Mouse (Mus musculus) NIH3T3 (cell line): ENCODE data around the gene Fermt3.
"Not testable (repeated sequence)": the region's sequence is repeated elsewhere in the genome, so short reads cannot be mapped to it uniquely, and the experiment has no call there.

Experiments
- DNase-seq: peaks from one replicate; pipeline ENCODE4 v3.0.0-alpha.2; 2012; ENCODE audit warnings: low read depth

The Fermt3 gene

DNA sequence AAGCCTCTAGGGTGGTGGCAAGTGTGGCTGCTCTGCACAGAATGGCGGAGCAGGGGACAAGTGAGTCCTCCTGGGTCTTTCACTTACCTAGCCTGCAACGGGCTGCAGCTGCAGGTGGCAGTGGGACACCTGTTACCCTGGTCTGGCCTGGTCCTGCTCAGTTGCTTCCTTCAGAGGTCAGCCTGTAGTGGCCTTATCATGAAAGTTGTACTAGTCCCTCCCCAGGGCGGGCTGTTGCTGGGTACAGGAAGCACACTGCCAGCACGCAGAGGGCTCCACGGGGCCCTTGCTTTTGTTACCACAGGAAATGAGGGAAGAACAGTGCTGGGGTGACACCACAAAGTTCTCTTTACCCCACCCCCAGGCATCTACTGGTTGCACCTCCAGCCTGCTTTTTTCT lies at the start of gene Fermt3:
Gene Fermt3, minus strand, starts transcription at position 279 of the 400 bp plus-strand sequence.
- DNase-seq: no peak

DNA sequence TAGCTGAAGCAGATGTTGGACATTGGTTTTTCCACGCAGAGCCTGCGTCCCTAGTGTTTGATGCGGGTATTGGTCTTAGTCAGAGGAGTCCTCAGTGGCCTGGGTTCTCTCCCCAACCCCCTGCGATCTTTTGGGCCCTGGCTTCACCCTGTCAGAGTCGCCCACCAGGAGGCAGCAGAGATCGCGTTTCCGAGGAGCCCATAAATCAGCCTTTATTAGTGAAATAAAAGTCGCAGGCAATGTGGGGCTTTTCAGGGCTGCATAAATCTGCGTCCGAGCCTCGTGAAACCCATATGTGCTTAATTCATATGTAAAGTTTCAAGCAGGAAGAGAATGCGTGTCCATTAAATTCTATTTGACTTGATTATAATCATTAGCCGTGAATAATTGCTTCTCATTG lies 48.9 kb upstream of the Fermt3 start:
- peak; percentile 90 for DNase-seq

DNA sequence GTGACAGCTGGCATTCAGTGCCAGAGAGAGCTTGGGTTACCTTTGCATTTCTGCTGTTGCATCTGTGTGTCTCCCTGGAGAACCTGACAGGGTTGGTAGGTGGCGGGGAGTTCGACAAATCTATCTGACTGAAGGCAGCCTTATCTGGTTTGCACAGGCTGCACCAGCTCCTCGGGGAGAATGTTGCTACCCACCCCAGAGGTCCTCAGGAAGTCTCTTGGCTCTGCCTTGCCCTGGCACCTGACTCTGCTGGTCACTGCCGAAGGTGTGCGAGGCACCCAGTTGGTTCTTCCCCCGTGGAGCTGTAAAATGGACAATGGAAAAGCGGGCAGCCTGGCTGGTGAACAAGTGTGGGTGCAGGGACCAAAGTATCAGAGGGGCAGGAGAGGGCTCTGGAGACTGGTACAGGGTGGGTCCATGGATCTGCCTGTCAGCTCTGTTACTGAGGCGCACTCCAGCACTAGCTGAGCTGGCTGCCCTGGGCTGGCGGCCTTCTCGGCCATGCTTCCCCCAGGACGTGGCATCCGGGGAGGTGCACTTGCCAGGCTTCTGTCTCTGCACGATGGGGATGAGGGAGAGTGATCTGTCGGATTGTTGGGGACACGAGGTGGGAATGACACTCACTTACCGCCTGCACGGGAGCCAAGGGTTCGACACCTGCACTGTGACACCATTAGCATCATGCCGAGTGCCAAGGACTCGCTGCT lies 48.2 kb upstream of the Fermt3 start:
- no peak for DNase-seq

DNA sequence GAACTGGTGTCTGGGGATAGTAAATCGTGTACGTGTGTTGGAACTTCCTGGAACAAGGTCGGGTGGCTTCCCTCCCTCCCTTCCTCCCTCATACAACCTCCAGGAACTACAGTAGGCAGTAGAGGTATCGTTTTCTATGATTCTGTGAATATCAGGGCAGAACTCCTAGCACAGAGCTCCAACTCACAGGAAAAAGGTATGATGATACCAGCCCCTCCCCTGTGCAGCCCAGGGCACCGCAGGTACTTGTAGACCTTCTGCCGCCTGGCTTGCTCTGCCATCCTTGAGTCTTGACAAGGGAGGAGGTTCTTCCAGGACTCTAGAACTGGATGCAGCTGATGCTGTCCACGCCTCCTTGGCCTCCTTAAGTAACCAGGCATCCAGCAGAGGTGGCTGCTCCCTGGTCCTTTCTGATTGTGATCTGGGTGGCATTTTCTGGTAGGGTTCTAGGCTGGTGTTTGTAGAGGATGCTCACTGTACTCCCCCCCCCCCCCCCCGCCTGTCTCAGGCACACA lies 47.6 kb upstream of the Fermt3 start:
- no peak for DNase-seq

DNA sequence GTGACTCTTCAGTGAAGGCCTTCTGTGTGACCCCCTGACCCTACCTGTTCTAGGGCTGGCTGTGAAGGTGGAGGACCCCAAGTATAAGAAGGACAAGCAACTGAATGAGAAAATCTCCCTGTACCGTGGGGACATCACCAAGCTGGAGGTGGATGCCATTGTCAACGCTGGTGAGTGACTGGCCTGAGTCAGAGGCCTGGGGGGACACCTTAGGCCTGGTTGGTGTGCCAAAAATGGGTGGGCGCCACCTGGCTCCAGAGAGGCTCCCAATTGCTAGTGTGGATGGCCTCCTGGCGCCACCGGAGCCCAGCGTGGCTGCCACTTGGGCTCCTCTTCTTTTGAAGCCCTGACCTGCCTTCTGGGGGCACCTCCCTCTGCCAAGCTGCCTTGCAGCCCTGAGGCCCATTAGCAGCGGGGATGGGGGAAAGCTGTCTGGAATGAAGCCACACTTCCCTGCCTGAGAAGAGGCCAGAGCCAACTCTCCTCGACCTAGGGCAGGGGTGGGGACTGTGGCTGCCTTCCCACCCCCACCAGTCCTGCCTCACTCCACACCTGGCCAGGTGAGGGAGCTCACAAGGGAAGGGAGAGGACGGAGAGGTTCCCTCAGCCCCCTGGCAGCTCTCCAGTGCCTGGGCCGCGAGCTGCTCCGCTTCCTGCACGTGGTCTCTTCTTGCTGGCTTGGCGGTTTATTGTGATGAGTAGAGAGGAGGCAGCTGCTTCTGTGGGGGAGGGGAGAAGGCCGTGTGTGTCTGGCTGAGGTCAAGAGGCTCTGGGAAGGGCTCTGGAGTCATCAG lies 47.0 kb upstream of the Fermt3 start:
- peak; percentile 33 for DNase-seq

DNA sequence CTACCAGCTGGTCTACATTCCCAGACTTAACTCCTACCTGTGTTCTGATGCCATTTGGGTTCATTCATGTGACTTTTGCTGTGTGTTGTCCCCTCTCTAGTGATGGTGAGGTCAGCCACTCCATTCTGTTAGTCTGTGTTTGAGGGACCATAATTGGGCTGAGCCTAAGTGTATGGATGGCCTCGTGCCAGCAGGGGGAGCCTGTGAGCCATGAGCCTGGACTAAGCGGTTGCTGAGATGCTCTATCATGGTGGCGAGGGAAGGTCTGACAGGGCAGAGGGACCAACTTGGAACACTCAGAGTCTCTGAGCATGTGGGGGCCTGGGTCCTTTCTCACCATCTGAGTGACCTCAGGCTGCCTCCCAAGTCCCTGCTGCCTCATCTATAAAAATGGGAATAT lies 45.3 kb upstream of the Fermt3 start:
- DNase-seq: peak; percentile 93

DNA sequence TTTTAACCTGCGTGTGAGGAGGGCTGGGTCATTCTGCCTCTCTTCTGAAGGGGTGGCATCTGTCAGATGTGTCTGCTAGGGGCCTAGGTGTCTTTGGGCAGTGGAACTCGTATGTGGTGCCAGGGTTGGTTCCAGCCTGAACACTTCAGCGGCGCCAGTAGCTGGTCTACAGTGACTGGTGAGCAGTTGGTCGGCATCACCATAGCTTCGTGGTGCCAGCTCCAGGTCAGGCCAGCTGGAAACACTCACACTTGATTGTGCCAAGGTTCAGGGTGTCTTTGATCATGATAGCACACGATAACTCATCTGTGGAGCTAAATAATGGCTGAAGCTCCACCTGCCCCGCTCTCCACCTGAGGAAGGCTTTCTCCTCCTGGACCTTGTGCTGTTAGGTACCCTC lies 43.6 kb upstream of the Fermt3 start:
- DNase-seq: no peak

DNA sequence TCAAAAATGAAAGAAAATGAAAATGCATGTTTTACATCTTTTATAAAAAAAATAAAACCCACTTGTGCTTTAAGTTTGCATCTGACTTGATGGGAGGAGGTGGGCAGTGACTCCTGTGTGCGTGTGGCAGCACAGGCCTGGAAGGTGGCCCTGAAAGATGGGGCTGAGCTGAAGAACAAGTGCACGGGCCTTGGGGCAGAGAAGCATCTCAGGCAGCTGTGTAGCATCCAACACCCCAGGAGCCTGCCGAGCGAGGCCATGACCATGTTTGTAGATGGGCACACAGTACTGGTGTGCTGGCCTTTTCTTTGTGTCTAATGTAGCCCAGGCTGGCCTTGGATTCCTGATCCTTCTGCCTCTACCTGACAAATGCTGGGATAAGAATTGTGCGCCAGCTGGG lies 42.8 kb upstream of the Fermt3 start:
- no peak for DNase-seq

DNA sequence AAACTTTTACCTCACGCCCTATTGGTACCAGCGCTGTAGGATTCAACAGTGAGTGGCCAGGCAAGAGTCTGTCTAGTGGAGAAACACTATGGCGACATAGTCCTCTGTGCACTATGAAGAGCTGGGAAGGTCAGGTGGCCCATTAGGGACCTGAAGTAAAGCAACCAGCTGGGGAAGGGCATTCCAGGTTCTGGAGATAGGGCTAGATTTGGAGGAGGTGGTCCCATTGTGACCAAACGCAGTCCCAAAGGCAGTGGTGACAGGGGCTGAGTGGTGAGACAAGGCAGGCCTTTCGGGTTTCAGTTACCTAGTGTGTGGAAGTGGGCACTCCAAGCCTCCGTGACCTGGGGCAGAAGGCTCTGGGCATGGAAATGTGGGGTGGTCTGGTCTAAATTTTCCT lies 39.3 kb upstream of the Fermt3 start:
- no peak for DNase-seq

DNA sequence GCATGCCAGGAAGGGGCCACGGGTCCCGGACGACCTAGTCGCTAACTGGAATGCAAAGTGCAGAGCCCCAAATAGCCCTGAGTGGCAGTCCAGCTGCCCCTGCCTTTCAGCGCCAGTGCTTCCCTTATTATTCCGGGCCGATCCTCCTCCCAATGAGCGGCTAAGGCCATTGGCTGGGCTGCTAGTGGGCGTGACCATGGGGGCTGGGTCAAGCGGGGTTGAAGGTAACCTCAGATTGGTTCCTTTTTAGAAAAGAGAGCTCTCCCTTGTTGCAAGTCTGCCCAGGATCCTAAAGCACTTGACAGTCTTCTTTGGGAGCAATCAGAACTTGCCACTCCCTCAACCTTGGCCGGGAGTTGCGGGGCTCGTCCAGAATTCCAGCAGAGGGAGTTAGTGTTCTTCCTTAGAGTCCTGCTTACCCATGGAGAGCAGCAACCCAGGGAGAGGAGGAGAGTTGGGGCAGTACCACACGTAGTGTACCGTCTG lies 38.5 kb upstream of the Fermt3 start:
- DNase-seq: peak; percentile 95

DNA sequence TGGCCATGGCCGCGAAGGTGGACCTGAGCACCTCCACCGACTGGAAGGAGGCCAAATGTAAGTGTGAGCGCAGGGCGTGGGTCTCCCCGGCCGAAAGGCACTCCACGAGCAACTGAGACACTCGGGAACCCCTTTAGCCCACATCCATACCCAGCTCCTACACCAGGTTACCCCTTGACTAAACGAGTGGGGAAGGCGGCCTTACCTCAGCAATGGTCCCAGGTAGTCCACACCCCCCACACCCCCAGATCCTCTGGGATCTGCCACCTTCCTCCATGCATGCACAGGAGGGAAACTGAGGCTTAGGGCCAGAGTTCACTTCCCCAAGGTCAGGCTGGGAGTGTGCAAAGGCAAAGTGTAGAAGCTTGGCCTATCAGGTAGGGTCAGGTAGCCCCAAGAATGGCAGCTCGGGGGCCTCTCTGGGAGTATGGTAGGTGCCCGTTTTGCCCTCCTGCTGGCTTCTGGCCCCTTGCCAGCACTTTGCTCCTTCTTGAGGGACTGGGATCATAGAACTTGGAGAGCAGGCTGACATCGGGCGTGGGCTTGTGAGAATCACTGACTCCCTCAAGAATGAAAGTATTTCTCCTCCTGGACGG lies 38.0 kb upstream of the Fermt3 start:
- DNase-seq: no peak

DNA sequence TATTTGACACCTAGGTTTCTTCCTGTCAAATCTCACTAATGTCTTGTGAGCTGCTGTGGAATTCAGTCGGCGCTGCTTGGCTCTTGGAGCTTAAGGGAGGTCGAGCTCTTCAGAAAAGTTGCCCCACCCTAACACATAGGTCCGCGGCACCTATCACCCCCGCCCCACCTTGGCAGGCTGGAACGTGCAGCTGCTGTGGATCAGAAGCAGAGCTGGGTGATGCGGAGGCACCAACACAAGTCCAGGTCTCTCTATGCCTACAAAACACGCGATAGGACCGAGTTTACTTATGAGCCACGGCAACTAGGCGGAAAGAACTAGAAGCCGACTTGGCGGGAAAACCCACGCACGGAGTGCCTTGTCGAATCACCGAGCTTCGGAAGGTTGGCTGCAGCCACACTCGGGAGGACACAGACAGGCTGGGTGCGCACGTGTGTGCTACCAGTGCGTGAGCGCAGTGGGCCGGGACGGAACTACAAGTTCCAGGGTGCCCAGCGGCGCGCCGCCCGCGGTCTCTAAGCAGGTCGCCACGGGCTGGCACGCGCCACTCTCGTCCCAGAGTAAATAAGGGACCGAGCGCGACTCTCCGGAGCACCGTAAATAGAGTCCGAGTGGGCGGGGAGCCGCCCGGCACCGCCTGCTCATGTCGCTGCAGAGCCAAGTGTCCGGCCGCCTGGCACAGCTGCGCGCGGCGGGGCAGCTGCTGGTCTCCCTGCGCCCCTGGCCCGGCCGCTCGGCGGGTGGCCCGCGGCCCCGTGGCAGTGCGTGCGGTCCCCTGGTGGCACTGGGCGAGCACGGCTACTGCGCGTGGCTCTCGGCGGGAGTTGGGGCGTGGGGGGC lies 37.2 kb upstream of the Fermt3 start, which contains the start of gene Macrod1:
Gene Macrod1, plus strand, starts transcription at position 563 of the 840 bp plus-strand sequence.
- DNase-seq: peak; percentile 80

DNA sequence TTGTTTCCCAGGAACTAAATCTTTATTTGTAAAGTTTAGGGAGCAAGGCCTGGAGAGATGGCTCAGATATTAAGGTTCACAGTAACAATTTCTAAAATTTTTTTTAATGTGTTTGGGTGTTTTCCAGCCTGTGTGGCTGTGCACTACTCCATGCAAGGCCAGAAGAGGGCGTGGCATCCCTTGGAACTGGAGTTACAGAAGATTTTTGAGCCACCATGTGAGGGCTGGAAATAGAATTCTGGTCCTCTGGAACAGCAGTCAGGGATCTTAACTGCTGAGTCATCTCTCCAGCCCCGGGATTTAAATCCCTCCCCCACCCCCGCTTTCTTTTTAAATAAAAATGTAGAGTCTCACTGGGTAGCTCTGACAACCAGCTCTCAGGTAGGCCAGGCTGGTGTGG lies 35.9 kb upstream of the Fermt3 start:
- DNase-seq: peak; percentile 94

DNA sequence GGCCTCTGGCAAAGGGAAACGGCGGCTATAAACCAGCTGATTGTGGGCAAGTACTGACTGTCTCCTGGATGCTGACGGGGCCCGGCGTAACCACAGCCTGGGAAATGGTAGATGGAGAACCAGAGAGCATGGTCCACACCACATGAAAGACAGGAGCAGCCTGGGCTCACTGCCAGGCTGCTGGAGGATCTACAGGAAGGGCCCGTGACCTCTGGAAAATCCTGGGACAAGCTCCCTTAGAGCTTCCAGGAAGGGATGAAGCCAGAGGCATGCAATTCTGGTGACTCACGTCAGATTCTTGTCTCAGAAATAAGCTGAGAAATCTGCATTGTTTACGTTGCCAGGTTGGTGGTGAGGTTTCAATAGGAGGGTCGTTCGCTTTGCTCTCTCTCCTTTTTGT lies 35.5 kb upstream of the Fermt3 start:
- DNase-seq: peak; percentile 99

DNA sequence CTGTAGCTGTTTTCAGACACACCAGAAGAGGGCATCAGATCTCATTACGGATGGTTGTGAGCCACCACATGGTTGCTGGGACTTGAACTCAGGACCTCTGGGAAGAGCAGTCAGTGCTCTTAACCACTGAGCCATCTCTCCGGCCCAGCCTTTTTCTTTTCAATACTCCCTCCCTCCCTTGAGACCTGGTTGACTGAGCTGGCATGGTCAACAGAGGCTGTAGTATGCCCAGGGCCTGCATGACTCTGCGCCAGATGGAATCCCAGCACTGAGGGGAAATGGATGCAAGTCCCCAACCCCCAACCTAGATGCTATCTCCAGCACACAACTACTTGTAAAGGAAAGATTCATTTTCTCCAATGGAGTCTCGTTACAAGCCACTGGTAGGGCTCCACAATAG lies 34.1 kb upstream of the Fermt3 start:
- not testable (repeated sequence) for DNase-seq

DNA sequence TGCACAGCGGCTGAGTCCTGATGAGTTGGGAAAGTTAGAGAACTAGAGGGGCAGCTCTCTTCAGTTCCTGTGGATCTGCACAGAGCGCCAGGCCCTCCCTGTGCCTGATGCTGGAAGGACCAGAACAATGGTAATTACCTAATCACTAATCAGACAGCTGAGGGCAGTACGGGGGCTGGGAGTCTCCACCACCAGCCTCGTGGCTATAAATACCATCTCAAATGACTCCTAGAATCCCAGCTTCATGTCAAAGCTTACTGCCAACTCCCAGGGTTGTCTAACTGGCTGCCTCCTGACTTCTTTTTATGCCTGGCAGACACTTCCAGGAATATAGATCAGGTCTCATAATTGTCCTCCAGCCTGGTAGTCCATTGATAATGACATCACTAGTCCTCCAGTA lies 25.4 kb upstream of the Fermt3 start:
- peak; percentile 41 for DNase-seq

DNA sequence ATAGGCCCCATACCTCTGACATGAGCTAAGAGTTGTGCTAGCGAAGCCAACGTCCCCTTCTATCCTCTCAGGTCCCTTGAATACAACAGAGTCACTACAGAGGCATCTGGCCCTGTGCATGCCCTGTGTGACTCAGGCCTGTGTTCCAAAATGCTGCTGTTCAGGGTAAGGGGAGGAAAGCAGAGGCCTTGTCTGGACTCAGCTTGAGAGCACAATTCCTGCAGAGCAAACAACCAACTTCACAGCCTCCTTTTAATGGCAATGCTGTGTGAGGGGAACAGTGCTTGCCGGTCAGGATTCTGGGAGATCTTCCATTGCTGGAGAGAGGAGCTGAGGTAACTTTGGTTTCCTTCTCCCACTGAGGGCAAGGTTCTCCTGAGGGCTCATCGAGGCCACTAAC lies 25.0 kb upstream of the Fermt3 start:
- DNase-seq: peak; percentile 52

DNA sequence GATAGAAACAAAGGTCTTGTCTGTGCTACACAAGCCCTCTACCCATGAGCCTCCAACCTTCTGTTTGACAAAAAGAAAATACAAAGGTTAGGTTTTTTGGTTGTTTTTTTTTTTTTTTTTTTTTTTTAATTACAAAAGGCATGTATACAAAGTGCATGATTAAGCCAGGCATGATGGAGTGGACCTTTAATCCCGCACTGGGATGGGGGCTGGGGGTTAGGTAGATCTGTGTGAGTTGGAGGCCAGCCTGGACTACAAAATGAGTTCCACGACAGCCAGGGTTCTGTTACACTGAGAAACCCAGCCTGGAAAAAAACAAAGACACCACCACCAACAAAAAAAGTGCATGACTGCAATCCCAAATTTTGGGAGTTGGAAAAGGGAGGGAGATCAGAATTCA lies 21.9 kb upstream of the Fermt3 start:
- no peak for DNase-seq

DNA sequence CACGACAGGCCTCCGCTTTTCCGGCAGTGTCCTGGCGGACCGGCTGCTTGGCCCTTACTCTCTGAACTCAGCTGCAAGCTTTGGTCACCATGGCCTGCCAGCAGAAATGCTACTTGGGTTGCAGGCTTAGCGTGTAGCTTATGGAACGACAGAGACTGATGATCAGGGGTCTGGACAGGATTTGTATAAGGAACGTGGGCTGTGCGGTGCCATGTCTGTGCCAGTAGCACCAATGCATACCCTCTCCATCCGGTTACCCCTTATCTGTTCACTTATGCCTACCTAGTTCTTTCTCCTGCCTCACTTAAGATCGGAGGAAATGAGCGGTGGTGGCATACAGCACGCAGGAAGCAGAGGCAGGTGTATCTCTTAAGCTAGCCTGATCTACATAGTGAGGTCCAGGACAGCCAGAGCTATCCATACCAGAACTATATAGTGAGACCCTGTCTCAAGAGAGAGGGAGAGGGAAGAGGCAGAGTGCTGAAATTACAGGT lies 21.4 kb upstream of the Fermt3 start:
- no peak for DNase-seq

DNA sequence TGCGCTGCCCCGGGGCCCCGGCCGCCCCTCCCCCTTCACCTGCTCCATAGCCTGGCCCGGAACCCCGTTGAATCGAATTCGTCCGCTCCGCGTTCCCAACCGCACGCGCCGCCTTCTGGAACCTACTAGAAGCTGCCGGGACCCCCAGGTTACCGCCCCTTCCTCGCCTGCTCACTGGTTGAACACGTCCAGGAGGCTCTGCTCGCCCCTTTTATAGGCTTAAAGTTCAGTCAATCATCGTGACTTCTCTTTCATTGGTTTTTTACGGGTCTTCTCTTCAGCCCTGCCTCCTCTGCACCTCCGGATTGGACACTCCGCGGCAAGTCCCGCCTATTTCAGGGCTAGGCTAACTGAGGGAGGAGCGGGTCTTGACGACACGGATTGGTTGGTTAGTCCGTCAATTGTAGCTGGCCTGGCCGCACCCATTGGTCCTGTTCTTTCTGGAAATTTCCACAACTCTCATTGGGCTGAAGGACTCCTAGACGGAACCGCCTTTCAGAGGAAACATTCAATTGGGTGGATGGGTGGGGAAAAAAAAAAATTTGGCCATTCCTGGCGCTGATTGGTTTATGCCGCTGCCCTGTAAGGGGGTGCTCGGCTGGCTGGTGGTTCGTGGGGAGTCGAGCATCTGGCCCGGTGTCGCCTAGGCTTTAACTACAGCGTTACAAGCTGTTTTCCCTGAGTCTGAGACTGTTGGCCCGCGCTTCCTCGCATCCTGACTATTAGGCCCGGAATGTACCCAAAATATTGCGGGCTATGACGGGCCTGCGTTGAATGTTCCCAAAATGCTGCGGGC lies 20.8 kb upstream of the Fermt3 start, which contains the start of gene Stip1:
Gene Stip1, minus strand, starts transcription at position 127 of the 796 bp plus-strand sequence.
- peak; percentile 100 for DNase-seq
